Mouse (Mus musculus) heart, embryonic 10.5 days (tissue): ENCODE data around the gene Eva1a. TPM values are rescaled to one million over a fixed set of nuclear protein-coding genes. Genes with fewer than 3 reads are reported as not detected.

Experiments used
- DNase-seq: peaks from one replicate; pipeline ENCODE4 v3.0.0-alpha.2; 2017; ENCODE audit warnings: low spot score
- H3K27ac ChIP-seq: fragments of 300-500 bp; sonication (generic); 2 replicates; pipeline ENCODE4 v1.5.1; 2016; ENCODE audit warnings: mild to moderate bottlenecking
- H3K27me3 ChIP-seq: fragments of 300-500 bp; sonication (generic); 2 replicates; pipeline ENCODE4 v1.6.1; 2016; ENCODE audit warnings: mild to moderate bottlenecking; ENCODE audit not compliant: poor library complexity, insufficient read depth, severe bottlenecking
- H3K36me3 ChIP-seq: fragments of 300-500 bp; sonication (generic); 2 replicates; pipeline ENCODE4 v1.6.1; 2016; ENCODE audit warnings: mild to moderate bottlenecking, moderate library complexity
- H3K4me1 ChIP-seq: fragments of 300-500 bp; sonication (generic); 2 replicates; pipeline ENCODE4 v1.6.1; 2016; ENCODE audit warnings: mild to moderate bottlenecking
- H3K4me3 ChIP-seq: fragments of 300-500 bp; sonication (generic); 2 replicates; pipeline ENCODE4 v1.5.1; 2016; ENCODE audit warnings: mild to moderate bottlenecking, moderate library complexity
- H3K9me3 ChIP-seq: fragments of 300-500 bp; sonication (generic); 2 replicates; pipeline ENCODE4 v1.6.1; 2016; ENCODE audit warnings: mild to moderate bottlenecking, moderate library complexity
- WGBS: fragments of 180-500 bp; shearing (Covaris S2); methylation state at CpG from one replicate; pipeline ENCODE4 v1.1.7; 2016; 5-methylcytosine and 5-hydroxymethylcytosine counted together
- polyA plus RNA-seq: library from polyadenylated mRNA; unstranded; fragments of >200 nt; fragmentation: Nextera tagmentation; extraction: Ambion mirVana; gene quantifications from 2 replicates; pipeline ENCODE4 v1.2.1, GENCODE M21; 2016

Eva1a gene
- polyA plus RNA-seq, 1 experiment from 2014 or later, result 5.8 TPM

GRCm38 (mm10) chr6:82044509-82044908 is 3.7 kb downstream of the Eva1a start:
- peaks cover 47% of the 10 kb centered on the region for H3K4me1 ChIP-seq
- peaks cover 58% of the 10 kb centered on the region for H3K27me3 ChIP-seq
- no peaks in the 10 kb centered on the region for H3K9me3 ChIP-seq
- WGBS, result 57% methylated on average over 4 of the region's 4 CpGs
- no peak overlapping the region for H3K4me3 ChIP-seq
- DNase-seq, result no peak
- no peaks in the 10 kb centered on the region for H3K36me3 ChIP-seq
- H3K27ac ChIP-seq, result no peak overlapping the region

- Histone ChIP-seq H3K36me3 (no peaks in the 10 kb centered on the region), H3K9me3 (no peaks in the 10 kb centered on the region), H3K27ac (no peak overlapping the region), H3K27me3 (peaks cover 52% of the 10 kb centered on the region), H3K4me1 (peaks cover 34% of the 10 kb centered on the region), H3K4me3 (no peak overlapping the region)
- DNase-seq, result no peak
- WGBS, result 42% methylated on average over 6 of the region's 6 CpGs
Observed at GRCm38 (mm10) chr6:82047977-82048376, 7.1 kb downstream of the Eva1a start.

- no peaks in the 10 kb centered on the region for H3K36me3 ChIP-seq
- WGBS, result 68% methylated on average over 9 of the region's 9 CpGs
Observed at GRCm38 (mm10) chr6:82050201-82050600, 9.4 kb downstream of the Eva1a start.

GRCm38 (mm10) chr6:82051569-82051968 is 10.7 kb downstream of the Eva1a start:
- H3K36me3 ChIP-seq, result no peaks in the 10 kb centered on the region
- 68% methylated on average over 8 of the region's 8 CpGs for WGBS
- DNase-seq, result no peak
- peaks cover 17% of the 10 kb centered on the region for H3K4me1 ChIP-seq
- no peaks in the 10 kb centered on the region for H3K9me3 ChIP-seq
- no peak overlapping the region for H3K27ac ChIP-seq
- peaks cover 22% of the 10 kb centered on the region for H3K27me3 ChIP-seq
- H3K4me3 ChIP-seq, result no peak overlapping the region

More at GRCm38 (mm10) chr6:82050201-82050600, 9.4 kb downstream of the Eva1a start:
- Histone ChIP-seq H3K4me1 (peaks cover 29% of the 10 kb centered on the region), H3K27ac (no peak overlapping the region), H3K9me3 (no peaks in the 10 kb centered on the region), H3K4me3 (no peak overlapping the region), H3K27me3 (peaks cover 30% of the 10 kb centered on the region)
- no peak for DNase-seq

- H3K9me3 ChIP-seq, result no peaks in the 10 kb centered on the region
- no peaks in the 10 kb centered on the region for H3K36me3 ChIP-seq
- WGBS, result 75% methylated on average over 6 of the region's 6 CpGs
- H3K27me3 ChIP-seq, result peaks cover 22% of the 10 kb centered on the region
- no peak for DNase-seq
- no peak overlapping the region for H3K4me3 ChIP-seq
- H3K4me1 ChIP-seq, result peaks cover 10% of the 10 kb centered on the region
- H3K27ac ChIP-seq, result no peak overlapping the region
Observed at GRCm38 (mm10) chr6:82052047-82052725, 11.3 kb downstream of the Eva1a start.

GRCm38 (mm10) chr6:82052726-82053118 is 11.9 kb downstream of the Eva1a start:
- no peak for DNase-seq
- Histone ChIP-seq H3K4me1 (peaks cover 9% of the 10 kb centered on the region), H3K27me3 (peaks cover 22% of the 10 kb centered on the region), H3K9me3 (no peaks in the 10 kb centered on the region), H3K4me3 (no peak overlapping the region), H3K27ac (no peak overlapping the region), H3K36me3 (no peaks in the 10 kb centered on the region)
- WGBS, result 64% methylated on average over 2 of the region's 2 CpGs

- Histone ChIP-seq H3K9me3 (no peaks in the 10 kb centered on the region), H3K4me3 (no peak overlapping the region), H3K4me1 (peaks cover 13% of the 10 kb centered on the region; the same call in 1 of the 2 replicates), H3K27me3 (peaks cover 5% of the 10 kb centered on the region), H3K36me3 (no peaks in the 10 kb centered on the region), H3K27ac (no peak overlapping the region)
- DNase-seq, result no peak
- WGBS, result 74% methylated on average over 7 of the region's 7 CpGs
Observed at GRCm38 (mm10) chr6:82054854-82055253, 14.0 kb downstream of the Eva1a start.

GRCm38 (mm10) chr6:82059896-82060295 is 19.1 kb downstream of the Eva1a start:
- DNase-seq, result no peak
- Histone ChIP-seq H3K36me3 (no peaks in the 10 kb centered on the region), H3K9me3 (no peaks in the 10 kb centered on the region), H3K4me3 (no peak overlapping the region), H3K27ac (no peak overlapping the region), H3K27me3 (no peaks in the 10 kb centered on the region), H3K4me1 (0 out of 2 replicates have a peak, but pooled peaks cover 4% of the 10 kb centered on the region)
- WGBS, result 85% methylated on average over 7 of the region's 7 CpGs

GRCm38 (mm10) chr6:82065230-82065629 is 24.4 kb downstream of the Eva1a start:
- no peaks in the 10 kb centered on the region for H3K9me3 ChIP-seq
- 67% methylated on average over 5 of the region's 5 CpGs for WGBS
- no peak for DNase-seq
- no peaks in the 10 kb centered on the region for H3K4me1 ChIP-seq
- no peak overlapping the region for H3K27ac ChIP-seq
- H3K36me3 ChIP-seq, result no peaks in the 10 kb centered on the region
- no peak overlapping the region for H3K4me3 ChIP-seq
- H3K27me3 ChIP-seq, result no peaks in the 10 kb centered on the region

GRCm38 (mm10) chr6:82066515-82067081 is 25.8 kb downstream of the Eva1a start:
- Histone ChIP-seq H3K4me1 (no peaks in the 10 kb centered on the region), H3K27me3 (no peaks in the 10 kb centered on the region), H3K27ac (no peak overlapping the region), H3K4me3 (no peak overlapping the region), H3K9me3 (no peaks in the 10 kb centered on the region), H3K36me3 (no peaks in the 10 kb centered on the region)
- WGBS, result 75% methylated on average over 8 of the region's 8 CpGs
- DNase-seq, result no peak

GRCm38 (mm10) chr6:82070459-82070858 is 29.6 kb downstream of the Eva1a start:
- Histone ChIP-seq H3K27ac (no peak overlapping the region), H3K4me3 (no peak overlapping the region), H3K27me3 (no peaks in the 10 kb centered on the region), H3K9me3 (no peaks in the 10 kb centered on the region), H3K36me3 (no peaks in the 10 kb centered on the region), H3K4me1 (no peaks in the 10 kb centered on the region)
- 70% methylated on average over 6 of the region's 6 CpGs for WGBS
- no peak for DNase-seq

- Histone ChIP-seq H3K4me1 (no peaks in the 10 kb centered on the region), H3K27me3 (no peaks in the 10 kb centered on the region), H3K9me3 (no peaks in the 10 kb centered on the region), H3K27ac (no peak overlapping the region), H3K36me3 (no peaks in the 10 kb centered on the region), H3K4me3 (no peak overlapping the region)
- WGBS, result 90% methylated on average over 2 of the region's 2 CpGs
- DNase-seq, result no peak
Observed at GRCm38 (mm10) chr6:82073011-82073410, 32.2 kb downstream of the Eva1a start.

GRCm38 (mm10) chr6:82073567-82073966 is 32.7 kb downstream of the Eva1a start:
- Histone ChIP-seq H3K27me3 (no peaks in the 10 kb centered on the region), H3K4me1 (no peaks in the 10 kb centered on the region), H3K4me3 (no peak overlapping the region), H3K27ac (no peak overlapping the region), H3K9me3 (no peaks in the 10 kb centered on the region), H3K36me3 (no peaks in the 10 kb centered on the region)
- WGBS, result 84% methylated on average over 3 of the region's 3 CpGs
- no peak for DNase-seq
